Mouse (Mus musculus): Measurements from ENCODE around the gene Ccdc120. TPM values are rescaled to one million over a fixed set of nuclear protein-coding genes. Genes with fewer than 3 reads are reported as not detected.

The Ccdc120 gene
- polyA plus RNA-seq, 1 experiment from 2014 or later: 21.5 TPM

DNA sequence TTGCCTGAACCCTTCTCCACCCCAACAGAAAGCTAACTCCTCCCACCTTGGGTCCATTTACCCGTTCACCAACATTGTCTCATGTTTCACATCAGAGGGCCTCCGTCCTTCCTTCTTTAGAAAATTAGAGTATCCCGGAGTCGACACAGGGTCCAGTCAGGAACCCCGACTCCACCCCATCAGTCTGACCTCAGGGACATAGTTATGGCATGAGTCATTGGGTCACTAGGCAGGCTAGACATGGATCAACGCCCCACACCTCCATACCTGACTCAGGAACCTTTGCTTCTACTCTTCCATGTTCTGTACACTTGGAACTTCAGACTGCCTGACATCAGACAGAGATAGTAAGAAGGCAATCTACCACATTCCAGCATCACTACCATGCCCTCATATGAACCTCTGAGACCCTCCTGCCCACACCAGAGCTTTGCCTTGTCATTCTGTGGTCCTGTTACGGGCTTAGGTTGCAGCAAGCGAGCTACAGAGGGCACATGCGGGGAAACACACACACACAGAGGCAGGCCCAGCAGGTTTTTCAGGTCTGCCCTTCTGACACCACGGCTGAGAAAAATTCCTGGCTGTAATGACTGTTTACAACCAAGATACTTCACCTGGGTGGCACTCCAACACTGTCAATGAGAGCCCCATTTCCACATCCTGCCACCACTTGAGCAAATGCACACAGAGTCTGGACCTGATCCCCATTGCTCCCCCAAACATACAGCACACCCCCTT, 10.5 kb downstream of the Ccdc120 start:
- 52% methylated on average over 10 of the region's 10 CpGs for WGBS
- Histone ChIP-seq H3K4me3 (ENCODE audit: low read length) (no peak overlapping the region), H3K36me3 (ENCODE audit: control insufficient read depth, insufficient read depth, low read length) (no peaks in the 10 kb centered on the region; the same call in 1 of the 2 replicates), H3K9ac (ENCODE audit: low read depth, low read length) (no peak overlapping the region), H3K4me1 (ENCODE audit: control insufficient read depth, insufficient read depth, low read length) (no peaks in the 10 kb centered on the region), H3K9me3 (ENCODE audit: control insufficient read depth, low read length) (no peaks in the 10 kb centered on the region), H3K27me3 (ENCODE audit: control insufficient read depth, insufficient read depth, low read length) (no peaks in the 10 kb centered on the region), H3K4me2 (replicated peaks; ENCODE audit: low read depth, low read length) (no peak overlapping the region), H3K27ac (ENCODE audit: low read depth, low read length) (no peak overlapping the region; the same call in 1 of the 2 replicates)
- peak; percentile 70 for ATAC-seq (ENCODE audit: low FRiP score, low TSS enrichment)

DNA sequence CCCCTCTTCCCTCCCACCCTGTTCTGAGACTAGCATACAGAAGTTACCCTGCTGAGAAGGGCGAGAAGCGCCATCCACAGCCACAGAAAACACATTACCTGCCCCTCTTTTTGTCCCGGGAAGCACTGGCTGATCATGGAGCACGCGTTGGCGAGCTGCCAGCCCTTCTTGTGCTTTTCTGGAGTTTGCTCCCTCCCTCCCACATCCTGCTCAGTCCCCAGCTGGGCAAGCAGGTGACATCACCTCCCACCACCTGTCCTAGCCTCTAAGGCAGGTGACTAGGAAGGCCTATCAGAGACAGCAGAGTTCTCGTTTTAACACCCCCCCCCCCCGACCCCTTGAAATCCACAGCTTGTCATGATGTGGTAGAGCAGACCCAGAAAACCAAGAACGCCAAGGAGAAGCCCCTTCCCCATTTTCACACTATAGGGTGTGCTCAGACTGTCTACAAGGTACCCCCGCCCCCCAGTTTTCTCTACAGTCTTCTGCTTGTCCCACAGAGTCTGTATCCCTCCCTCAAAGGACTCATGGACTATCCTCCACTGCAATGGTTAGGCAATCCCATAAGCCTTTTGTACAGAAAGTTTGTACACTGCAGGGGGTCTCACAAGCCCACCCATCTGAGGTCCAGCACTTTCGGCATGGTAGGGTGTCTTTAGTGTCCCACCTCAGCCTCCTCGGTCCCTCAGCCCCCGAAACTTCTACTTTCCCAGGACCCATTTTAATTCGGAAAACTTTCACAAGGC, 11.2 kb downstream of the Ccdc120 start:
- H3K9ac ChIP-seq (ENCODE audit: low read depth, low read length): no peak overlapping the region
- ATAC-seq (ENCODE audit: low FRiP score, low TSS enrichment): peak; percentile 51; the same call in 1 of the 2 replicates
- 73% methylated on average over 14 of the region's 14 CpGs for WGBS
- H3K4me3 ChIP-seq (ENCODE audit: low read length): no peak overlapping the region
- no peaks in the 10 kb centered on the region; the same call in 1 of the 2 replicates for H3K36me3 ChIP-seq (ENCODE audit: control insufficient read depth, insufficient read depth, low read length)
- H3K9me3 ChIP-seq (ENCODE audit: control insufficient read depth, low read length): no peaks in the 10 kb centered on the region
- no peak overlapping the region; the same call in 1 of the 2 replicates for H3K27ac ChIP-seq (ENCODE audit: low read depth, low read length)
- H3K4me2 ChIP-seq (replicated peaks; ENCODE audit: low read depth, low read length): no peak overlapping the region
- no peaks in the 10 kb centered on the region for H3K4me1 ChIP-seq (ENCODE audit: control insufficient read depth, insufficient read depth, low read length)
- no peaks in the 10 kb centered on the region for H3K27me3 ChIP-seq (ENCODE audit: control insufficient read depth, insufficient read depth, low read length)

DNA sequence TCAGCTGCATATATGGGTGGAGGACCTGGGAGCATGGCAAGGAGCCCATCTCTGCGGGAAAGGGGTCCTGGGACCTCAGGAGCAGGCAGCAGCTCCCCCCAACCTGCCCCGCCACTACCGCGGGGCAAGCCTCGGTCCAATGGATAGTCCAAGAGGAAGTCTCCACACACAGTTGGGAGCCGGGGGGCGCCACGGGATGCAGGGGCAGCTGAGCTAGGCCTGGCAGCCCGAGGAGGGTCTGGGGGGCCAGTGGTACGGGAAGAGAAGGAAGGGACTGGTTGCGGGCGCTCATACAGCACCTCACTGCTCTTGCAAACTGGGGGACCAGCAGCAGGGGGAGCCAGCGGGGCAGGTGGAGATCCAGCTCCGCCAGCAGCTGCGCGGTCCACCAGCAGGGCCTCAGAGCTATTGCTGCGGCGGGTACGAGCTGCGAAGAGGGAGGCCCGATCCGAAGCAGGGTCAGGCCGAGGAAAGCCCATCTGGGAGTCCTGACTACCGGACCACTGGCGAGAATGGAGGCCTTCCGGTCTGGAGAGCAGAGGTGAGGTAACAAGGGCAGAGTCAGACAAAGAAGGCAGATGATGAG, 17.0 kb downstream of the Ccdc120 start:
- no peak overlapping the region for H3K4me3 ChIP-seq (ENCODE audit: low read length)
- 42% methylated on average over 26 of the region's 26 CpGs for WGBS
- H3K4me1 ChIP-seq (ENCODE audit: control insufficient read depth, insufficient read depth, low read length): no peaks in the 10 kb centered on the region
- ATAC-seq (ENCODE audit: low FRiP score, low TSS enrichment): peak; percentile 37; the same call in 1 of the 2 replicates
- H3K27me3 ChIP-seq (ENCODE audit: control insufficient read depth, insufficient read depth, low read length): no peaks in the 10 kb centered on the region
- H3K9me3 ChIP-seq (ENCODE audit: control insufficient read depth, low read length): no peaks in the 10 kb centered on the region
- H3K27ac ChIP-seq (ENCODE audit: low read depth, low read length): no peak overlapping the region
- H3K9ac ChIP-seq (ENCODE audit: low read depth, low read length): no peak overlapping the region
- H3K36me3 ChIP-seq (ENCODE audit: control insufficient read depth, insufficient read depth, low read length): no peaks in the 10 kb centered on the region; the same call in 1 of the 2 replicates
- H3K4me2 ChIP-seq (replicated peaks; ENCODE audit: low read depth, low read length): no peak overlapping the region

DNA sequence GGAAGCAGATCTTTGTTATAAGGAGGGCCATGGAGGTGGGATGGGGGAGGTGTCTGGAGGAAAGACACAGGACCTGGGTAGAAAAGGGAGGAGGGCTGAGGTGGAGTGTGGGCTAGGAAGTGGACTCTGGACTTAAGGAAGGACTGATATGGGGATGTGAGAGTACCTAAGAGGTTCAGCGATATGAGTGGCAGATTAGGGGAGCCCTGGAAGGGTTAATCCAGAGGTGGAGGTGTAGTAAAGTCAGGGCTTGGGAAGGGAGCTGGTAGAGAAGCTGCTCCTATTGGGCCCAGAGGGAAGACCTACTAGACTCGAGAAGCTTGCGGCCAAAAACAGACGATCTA, 21.8 kb downstream of the Ccdc120 start:
- no peaks in the 10 kb centered on the region; the same call in 1 of the 2 replicates for H3K36me3 ChIP-seq (ENCODE audit: control insufficient read depth, insufficient read depth, low read length)
- no peaks in the 10 kb centered on the region for H3K27me3 ChIP-seq (ENCODE audit: control insufficient read depth, insufficient read depth, low read length)
- H3K4me1 ChIP-seq (ENCODE audit: control insufficient read depth, insufficient read depth, low read length): no peaks in the 10 kb centered on the region; the same call in 1 of the 2 replicates
- ATAC-seq (ENCODE audit: low FRiP score, low TSS enrichment): peak; percentile 6; the same call in 1 of the 2 replicates
- 45% methylated on average over 4 of the region's 4 CpGs for WGBS
- peak overlapping the region; percentile 45 for H3K9ac ChIP-seq (ENCODE audit: low read depth, low read length)
- peak overlapping the region; percentile 39 for H3K4me2 ChIP-seq (replicated peaks; ENCODE audit: low read depth, low read length)
- no peaks in the 10 kb centered on the region for H3K9me3 ChIP-seq (ENCODE audit: control insufficient read depth, low read length)
- H3K27ac ChIP-seq (ENCODE audit: low read depth, low read length): no peak overlapping the region
- H3K4me3 ChIP-seq (ENCODE audit: low read length): peak overlapping the region; percentile 48

DNA sequence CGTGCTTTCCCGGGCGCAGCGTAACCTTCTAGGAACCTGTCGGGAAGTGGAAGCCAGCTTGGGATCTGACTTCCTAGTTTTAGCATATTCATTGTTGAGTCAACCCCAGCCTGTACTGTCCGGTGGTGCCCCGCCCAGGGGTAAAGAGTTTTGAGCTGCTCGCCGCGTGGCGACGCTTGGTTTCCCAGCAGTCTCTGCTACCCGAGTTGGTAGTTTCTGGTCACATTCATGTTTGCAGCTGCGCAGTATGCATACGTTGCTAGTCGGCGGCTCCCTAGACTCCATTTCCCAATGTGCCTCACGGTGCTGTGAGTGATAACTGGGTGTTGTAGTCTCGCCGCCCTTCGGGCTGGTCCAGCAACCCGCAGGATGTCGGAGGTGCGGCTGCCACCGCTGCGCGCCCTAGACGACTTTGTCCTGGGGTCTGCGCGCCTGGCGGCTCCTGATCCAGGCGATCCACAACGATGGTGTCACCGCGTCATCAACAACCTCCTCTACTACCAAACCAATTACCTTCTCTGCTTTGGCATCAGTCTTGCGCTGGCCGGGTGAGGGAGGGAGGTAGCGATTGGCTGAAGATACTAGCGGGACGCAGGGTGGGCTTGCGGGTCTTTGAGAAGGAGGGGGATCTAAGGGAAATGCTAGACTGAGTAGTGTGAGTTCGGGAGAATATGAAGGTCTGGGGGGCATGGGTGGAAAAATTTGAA, 22.3 kb downstream of the Ccdc120 start, which contains the start of gene Praf2:
Praf2 (plus strand) TSS at position 225 of the 707 bp plus-strand sequence.
- H3K27ac ChIP-seq (ENCODE audit: low read depth, low read length): peak within 1 kb of the TSS; percentile 59
- H3K36me3 ChIP-seq (ENCODE audit: control insufficient read depth, insufficient read depth, low read length): no peaks in the 10 kb centered on the region; the same call in 1 of the 2 replicates

DNA sequence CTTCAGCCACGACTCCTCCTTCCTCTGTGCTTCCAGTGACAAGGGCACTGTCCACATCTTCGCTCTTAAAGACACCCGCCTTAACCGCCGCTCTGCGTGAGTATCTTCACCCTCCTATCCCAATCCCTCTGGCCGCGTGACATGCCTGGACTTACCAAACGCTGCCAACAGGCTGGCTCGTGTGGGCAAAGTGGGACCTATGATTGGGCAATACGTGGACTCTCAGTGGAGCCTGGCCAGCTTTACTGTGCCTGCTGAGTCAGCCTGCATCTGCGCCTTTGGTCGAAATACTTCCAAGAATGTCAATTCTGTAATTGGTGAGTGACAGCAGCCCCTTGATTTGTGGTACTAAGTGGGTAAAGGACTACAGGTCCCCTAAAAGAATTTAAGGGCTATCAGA, 23.5 kb downstream of the Ccdc120 start:
- Histone ChIP-seq H3K4me1 (ENCODE audit: control insufficient read depth, insufficient read depth, low read length) (peaks cover 4% of the 10 kb centered on the region; the same call in 1 of the 2 replicates), H3K4me3 (ENCODE audit: low read length) (no peak overlapping the region), H3K27ac (ENCODE audit: low read depth, low read length) (no peak overlapping the region), H3K4me2 (replicated peaks; ENCODE audit: low read depth, low read length) (no peak overlapping the region), H3K9ac (ENCODE audit: low read depth, low read length) (no peak overlapping the region), H3K27me3 (ENCODE audit: control insufficient read depth, insufficient read depth, low read length) (no peaks in the 10 kb centered on the region), H3K36me3 (ENCODE audit: control insufficient read depth, insufficient read depth, low read length) (no peaks in the 10 kb centered on the region; the same call in 1 of the 2 replicates), H3K9me3 (ENCODE audit: control insufficient read depth, low read length) (no peaks in the 10 kb centered on the region)
- 87% methylated on average over 13 of the region's 13 CpGs for WGBS
- ATAC-seq (ENCODE audit: low FRiP score, low TSS enrichment): no peak

More for the DNA sequence above, 22.3 kb downstream of the Ccdc120 start, which contains the start of gene Praf2:
- Histone ChIP-seq H3K4me1 (ENCODE audit: control insufficient read depth, insufficient read depth, low read length) (no peaks in the 10 kb centered on the region; the same call in 1 of the 2 replicates), H3K27me3 (ENCODE audit: control insufficient read depth, insufficient read depth, low read length) (no peaks in the 10 kb centered on the region), H3K4me3 (ENCODE audit: low read length) (peak within 1 kb of the TSS; percentile 48), H3K9me3 (ENCODE audit: control insufficient read depth, low read length) (no peaks in the 10 kb centered on the region), H3K4me2 (replicated peaks; ENCODE audit: low read depth, low read length) (peak within 1 kb of the TSS; percentile 39), H3K9ac (ENCODE audit: low read depth, low read length) (peak within 1 kb of the TSS; percentile 51)
- WGBS: 21% methylated on average over 42 of the region's 42 CpGs
- ATAC-seq (ENCODE audit: low FRiP score, low TSS enrichment): peak; percentile 95

DNA sequence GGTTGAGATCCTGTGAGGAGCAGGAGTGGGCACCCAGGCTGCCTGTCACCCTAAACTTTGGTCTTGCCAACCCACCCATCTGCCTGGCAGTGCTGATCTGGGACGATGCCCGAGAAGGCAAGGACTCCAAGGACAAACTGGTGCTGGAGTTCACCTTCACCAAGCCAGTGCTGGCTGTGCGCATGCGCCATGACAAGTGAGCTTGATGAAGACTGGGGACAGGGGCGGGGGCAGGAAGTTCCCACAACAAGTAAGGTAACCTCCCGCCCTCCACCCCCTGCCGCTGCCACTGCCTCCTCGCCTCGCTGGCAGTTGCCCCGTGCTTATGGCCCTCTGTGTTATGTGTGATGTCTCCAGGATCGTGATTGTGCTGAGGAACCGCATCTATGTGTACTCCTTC, 24.9 kb downstream of the Ccdc120 start:
- H3K27ac ChIP-seq (ENCODE audit: low read depth, low read length): no peak overlapping the region
- H3K4me1 ChIP-seq (ENCODE audit: control insufficient read depth, insufficient read depth, low read length): peaks cover 4% of the 10 kb centered on the region; the same call in 1 of the 2 replicates
- H3K9me3 ChIP-seq (ENCODE audit: control insufficient read depth, low read length): no peaks in the 10 kb centered on the region
- WGBS: 80% methylated on average over 12 of the region's 12 CpGs
- no peak overlapping the region for H3K9ac ChIP-seq (ENCODE audit: low read depth, low read length)
- H3K27me3 ChIP-seq (ENCODE audit: control insufficient read depth, insufficient read depth, low read length): no peaks in the 10 kb centered on the region
- no peak overlapping the region for H3K4me2 ChIP-seq (replicated peaks; ENCODE audit: low read depth, low read length)
- no peaks in the 10 kb centered on the region; the same call in 1 of the 2 replicates for H3K36me3 ChIP-seq (ENCODE audit: control insufficient read depth, insufficient read depth, low read length)
- no peak for ATAC-seq (ENCODE audit: low FRiP score, low TSS enrichment)
- no peak overlapping the region for H3K4me3 ChIP-seq (ENCODE audit: low read length)

DNA sequence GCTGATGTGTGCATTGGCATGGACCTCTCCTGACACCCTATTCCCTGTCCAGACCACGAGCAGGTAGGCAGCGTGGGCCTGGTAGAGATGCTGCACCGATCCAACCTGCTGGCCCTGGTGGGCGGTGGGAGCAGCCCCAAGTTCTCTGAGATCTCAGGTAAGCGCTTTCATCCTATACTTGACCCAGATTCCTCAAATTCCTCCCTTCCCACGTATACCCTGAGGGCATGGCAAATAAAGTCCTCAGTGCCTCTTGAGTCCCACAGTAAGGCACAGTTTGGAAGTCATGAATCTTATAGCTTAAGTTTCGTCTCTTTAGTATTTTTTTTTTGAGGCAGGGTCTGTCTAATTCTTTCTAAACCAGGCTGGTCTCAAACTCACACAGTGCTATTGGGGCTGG, 26.6 kb downstream of the Ccdc120 start:
- Histone ChIP-seq H3K27ac (ENCODE audit: low read depth, low read length) (no peak overlapping the region), H3K9me3 (ENCODE audit: control insufficient read depth, low read length) (no peaks in the 10 kb centered on the region), H3K36me3 (ENCODE audit: control insufficient read depth, insufficient read depth, low read length) (no peaks in the 10 kb centered on the region; the same call in 1 of the 2 replicates), H3K27me3 (ENCODE audit: control insufficient read depth, insufficient read depth, low read length) (no peaks in the 10 kb centered on the region), H3K4me2 (replicated peaks; ENCODE audit: low read depth, low read length) (no peak overlapping the region), H3K4me3 (ENCODE audit: low read length) (no peak overlapping the region), H3K4me1 (ENCODE audit: control insufficient read depth, insufficient read depth, low read length) (peaks cover 4% of the 10 kb centered on the region; the same call in 1 of the 2 replicates), H3K9ac (ENCODE audit: low read depth, low read length) (no peak overlapping the region)
- WGBS: 84% methylated on average over 7 of the region's 7 CpGs
- no peak for ATAC-seq (ENCODE audit: low FRiP score, low TSS enrichment)

Data from kidney, embryonic 14.5 days (tissue).